Mouse (Mus musculus): ENCODE results near the gene Ptprs.

- TF ChIP-seq CTCF (IDR thresholded peaks at IDR 0.05; ENCODE audit: borderline replicate concordance, insufficient read depth, low read depth, low read length): no peak
- no peak for TF ChIP-seq POLR2A (IDR thresholded peaks at IDR 0.05; ENCODE audit: borderline replicate concordance, insufficient read depth, low read length)
Measured at GRCm38 (mm10) chr17:56373136-56374034, 102.9 kb downstream of the Ptprs start.
